Mouse (Mus musculus) megakaryocyte-erythroid progenitor cell, adult 5-6 weeks (primary cell): ENCODE measurements at regions not wholly inside any gene's neighbourhood (a gene's known extent, or its start where the extent isn't known, plus 50 kb on each side); places are given as distances from the start of the nearest gene placed in this dataset.

Experiments used
- ATAC-seq: replicated peaks from 2 replicates; pipeline ENCODE4 v1.8.0; 2016; ENCODE audit warnings: mild to moderate bottlenecking, inconsistent platforms; ENCODE audit not compliant: severe bottlenecking, poor library complexity, low FRiP score, low TSS enrichment

DNA sequence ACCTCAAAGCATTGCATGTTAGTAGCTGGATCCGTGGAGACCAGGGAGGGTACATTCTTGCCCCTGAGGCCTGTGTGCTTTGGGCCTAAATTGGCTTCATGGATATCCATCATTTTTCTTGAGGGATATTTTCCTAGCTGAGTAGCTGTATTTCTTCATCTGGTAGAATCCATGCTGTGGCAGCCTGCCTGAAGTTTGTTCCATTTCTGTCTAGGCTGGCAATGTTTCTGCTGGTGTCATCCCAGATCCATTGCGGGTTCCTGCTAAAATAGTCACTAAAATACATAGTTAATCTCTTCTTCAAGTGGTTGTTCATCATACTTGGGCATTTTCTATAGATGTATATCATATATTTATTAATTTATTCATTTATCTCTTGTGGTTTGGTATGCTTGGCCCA is 253.7 kb downstream of the Olfm4 start:
- ATAC-seq: no peak

DNA sequence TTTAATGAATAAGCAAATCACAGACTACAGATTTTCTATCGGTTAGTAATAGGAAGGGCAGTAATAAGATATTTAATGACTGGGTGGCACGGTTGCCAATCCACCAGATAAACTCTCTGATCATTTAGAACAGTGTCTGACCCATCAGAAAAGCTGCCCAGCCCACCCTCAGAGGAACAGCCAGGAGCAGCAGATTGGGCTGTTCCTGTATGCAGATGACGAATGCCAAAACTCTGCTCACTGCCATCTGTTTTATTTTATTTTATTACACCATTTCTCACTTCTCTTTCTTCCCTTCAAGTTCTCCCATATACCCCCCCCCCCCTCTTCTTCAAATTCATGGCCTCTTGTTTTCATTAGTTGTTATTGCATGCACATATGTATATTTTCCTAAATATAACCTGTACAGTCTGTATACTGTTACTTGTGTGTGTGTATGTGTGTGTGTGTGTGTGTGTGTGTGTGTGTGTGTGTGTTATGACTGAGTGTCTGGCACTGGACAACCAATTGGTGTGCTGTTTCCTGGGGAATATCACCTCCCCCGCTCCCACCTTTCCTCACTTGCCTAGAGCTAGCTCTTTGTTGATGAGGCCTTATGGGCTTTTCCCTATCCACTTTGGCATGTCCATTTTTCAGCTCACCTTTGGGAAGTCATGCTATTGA is 260.9 kb downstream of the Olfm4 start:
- ATAC-seq: no peak

DNA sequence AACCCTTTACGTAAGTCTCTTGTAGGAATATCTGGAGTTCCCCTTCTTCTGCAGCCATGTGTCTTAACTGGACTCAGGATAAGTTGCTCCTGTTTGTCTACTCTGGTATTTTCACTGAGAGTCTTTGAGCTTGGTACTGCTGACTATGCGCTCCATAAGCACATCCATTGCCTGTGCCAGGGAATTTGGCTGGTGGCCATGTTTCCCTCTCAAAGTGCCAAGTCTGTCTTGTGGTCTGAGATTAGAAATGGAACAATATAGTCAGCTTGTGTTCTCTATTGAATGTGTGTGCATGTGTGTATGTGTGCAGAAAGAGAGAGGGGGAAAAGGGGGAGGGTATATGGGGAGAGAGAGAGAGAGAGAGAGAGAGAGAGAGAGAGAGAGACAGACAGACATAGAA is 263.7 kb downstream of the Olfm4 start:
- ATAC-seq: no peak

DNA sequence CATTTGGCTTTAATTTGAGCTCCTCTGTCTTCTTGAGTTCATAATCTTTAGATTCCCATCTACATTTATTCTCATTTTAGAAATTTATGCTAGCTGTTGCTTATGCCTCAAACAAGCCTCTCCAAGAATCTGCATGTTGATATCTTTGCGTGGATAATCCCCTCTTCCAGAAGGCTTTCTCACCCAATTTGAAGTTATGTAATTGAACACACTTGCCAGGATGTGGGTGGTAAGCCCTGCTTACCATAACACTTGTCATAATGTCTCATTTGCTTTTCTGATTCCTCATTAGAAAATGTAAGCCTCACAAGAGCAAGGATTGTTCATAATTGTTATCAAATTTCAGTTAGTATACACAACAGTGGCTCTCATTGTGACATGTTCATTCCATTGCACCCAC is 266.0 kb downstream of the Olfm4 start:
- ATAC-seq: no peak

DNA sequence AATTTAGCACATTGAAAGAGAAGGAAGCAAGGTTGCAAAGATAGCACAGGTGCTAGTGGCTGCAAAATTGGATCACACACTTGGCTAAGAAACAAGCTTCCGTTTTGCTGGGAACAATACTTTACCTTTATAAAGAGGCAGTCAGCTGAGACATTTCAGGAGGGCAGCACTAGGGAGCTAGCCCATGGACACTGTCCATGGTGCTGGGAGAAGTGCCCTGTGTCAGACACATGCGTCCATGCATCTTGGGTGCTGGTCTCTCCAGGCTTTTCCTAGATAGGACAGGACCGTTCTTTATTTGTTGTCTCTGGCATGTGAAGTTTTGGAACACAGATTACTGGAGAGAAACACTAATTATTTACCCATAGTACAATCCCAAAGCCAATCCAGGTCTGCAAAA is 273.2 kb downstream of the Olfm4 start:
- ATAC-seq: no peak

DNA sequence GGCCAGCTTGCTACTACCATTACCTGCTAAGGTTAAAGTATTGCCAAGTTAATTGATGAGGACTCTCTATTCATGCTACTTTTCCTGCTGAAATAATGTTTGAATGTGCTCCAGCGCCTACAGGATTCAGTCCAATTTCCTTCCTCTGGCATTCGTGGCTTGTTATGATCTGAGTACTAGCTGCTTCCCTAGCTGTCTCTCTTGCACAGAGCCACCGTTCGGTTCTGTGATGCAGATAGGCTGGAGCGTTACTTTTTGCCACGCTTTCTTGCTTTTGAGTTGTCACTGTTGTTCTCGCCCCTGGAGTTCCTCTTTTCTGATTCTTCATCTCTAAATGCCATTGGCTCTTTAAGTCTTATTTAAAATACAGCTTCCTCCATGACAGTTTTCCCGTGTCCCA is 279.3 kb downstream of the Olfm4 start:
- ATAC-seq: no peak

DNA sequence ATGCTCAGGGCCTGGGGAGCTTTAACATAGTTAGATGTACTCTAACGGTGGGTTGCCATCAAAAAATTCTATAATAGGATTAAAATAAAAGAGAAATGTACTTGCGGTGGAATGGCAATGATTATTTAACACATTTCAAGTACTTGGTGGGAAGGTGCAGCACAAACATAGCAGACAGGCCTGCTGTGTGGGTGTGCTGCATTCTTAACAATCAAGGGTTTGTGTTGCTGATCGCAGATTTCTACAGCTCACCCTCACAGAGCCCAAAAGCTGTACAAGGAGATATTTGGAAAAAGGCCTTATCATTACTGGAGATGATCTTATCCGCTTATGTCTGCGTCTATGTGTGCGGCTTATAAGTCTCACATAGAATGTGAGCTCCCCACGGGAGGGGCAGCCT is 281.2 kb downstream of the Olfm4 start:
- no peak for ATAC-seq

DNA sequence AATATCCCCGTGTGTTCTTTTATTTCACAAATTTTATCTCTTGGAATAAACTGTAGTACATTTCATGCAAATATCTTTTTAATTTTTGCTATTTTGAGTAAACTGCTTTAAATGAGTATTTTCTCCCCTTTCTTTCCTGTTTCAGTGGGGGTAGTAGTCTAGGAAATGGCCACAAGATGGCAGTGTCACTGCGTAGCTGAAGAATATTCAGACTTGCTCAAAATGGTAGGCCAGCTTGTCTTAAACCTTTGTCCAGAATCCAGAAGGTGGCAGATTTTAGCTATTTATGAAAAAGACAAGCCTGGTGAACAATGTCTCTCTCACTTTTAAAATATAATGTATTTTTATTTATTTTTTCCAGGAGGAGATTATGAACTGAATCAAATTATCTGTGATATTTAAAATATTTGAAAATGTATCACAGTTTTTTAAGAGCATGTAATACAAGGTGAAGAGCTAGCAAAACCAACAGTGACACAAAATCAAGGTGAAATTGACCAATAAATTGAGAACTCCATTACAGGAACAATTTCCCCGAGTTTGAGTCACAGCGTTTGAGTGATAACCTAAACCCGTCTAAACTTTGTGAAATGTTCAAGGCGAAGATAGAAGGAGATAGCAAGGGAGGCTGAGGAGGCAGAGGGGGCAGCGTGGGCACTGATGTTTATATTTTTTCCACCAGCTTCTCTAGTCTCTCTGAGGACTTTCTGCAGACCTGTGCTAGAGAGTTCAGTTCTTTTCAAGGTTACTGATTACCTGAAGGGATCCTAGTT is 285.5 kb downstream of the Olfm4 start:
- ATAC-seq: no peak

DNA sequence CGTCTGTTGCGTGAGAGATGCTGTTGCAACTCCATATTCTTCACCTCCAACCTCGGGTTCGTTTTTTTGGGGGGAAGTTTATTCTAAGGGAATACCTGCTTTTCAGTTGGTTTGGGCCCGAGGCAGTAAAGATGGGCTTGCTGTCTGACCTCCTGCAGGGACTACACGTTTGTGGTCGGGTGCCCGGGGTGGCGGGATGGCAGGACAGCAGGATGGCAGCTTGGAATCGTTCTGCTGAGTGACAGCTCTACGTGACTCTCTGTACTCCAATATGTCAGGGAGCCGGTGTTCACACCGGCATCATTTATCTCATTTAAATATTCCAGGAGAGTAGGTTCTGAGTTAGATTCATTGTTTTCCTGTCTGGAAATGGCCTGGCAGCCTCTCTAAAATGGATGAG is 286.2 kb downstream of the Olfm4 start:
- no peak for ATAC-seq

DNA sequence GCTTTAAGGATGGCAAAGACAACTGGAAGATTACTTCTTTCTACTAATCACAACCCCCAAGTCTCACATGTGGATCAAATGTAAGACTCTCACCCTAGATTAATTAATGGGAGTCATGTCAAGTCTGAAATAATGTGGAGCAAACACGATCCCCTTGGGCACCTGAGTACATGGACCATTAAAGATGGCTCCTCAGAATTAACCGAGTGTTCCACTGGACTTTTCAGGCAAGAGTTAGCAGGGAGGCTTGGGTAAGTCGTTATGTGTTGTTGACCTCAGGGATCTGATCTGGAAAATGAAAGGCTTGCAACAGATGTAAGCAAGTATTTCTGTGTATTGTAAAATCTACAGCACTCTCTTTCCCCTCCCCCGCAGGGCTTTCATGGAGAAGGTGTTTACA is 296.3 kb downstream of the Olfm4 start:
- no peak for ATAC-seq

DNA sequence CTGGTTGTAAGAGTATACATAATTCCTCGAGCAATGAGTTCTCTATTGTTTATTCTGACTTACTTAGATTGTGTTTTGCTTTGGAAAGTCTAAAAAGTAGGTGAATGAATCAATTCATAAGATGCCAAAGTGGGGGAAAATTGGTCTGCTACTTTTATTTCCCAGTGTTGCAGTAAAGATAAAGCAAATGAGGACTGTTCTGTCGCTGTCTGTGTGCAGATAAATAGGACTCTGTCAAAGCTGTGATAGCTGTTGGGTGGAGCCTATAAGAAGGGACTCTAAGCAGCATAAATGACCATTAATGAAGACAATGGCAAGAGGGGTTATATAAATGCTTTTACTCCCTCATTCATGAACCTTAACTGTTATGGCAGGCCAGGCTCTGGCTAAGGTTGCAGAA is 299.8 kb downstream of the Olfm4 start:
- ATAC-seq: no peak

DNA sequence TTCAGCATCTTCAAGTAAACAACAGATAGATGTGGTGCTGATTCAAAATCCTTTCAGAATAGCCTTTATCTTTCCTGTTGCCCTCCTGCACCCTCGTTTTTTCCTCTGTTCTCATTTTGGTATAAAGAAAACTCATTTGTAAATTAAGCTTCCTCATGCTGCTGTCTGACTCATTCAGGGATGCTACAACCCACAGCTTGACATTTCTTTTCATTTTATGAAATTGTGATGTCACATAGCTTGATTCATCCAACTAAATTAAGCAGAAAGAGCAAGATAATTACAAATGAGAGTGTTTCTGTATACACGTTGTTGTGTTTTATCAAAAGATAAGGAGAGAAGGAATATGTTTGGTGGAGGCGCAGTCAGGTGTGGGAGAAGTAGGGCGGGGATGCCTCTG is 307.5 kb downstream of the Olfm4 start:
- ATAC-seq: no peak

DNA sequence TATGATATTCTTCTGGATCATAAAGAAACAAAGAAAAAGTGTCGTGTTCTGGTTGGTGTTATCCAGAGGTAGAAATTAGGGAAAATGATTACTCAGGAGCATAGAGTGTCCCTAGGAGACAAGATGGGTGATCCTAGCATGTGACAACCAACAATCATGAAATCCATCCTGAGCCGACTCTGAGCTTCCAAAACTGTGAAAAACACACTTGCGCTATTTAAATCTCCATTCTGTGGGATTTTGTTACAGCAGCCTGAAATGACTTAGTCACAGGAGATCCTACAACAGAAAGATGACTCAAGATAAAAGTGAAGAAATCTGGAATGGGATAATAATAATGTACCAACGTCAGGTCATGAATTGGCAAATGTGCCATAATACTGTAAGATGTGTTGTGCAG is 309.5 kb downstream of the Olfm4 start:
- ATAC-seq: no peak

DNA sequence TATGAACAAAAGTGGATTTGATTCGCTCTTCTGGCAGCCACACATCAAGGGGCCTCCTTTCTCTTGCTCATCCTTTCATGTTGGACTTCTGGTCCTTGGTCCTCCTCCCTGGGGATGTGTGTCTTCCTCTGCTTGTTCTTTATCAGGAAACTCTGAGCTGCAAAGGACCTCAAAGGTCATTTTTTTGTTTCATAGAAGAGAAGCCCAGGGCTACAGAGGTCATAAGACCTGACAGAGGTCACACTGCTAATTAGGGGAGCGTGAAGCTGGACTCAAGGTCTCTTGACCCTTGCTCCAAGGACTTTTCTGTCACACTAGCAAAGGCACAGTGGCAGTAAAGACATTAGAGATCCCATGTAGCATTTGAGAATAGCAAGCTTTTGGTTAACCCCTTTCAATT is 345.8 kb downstream of the Olfm4 start:
- no peak for ATAC-seq

DNA sequence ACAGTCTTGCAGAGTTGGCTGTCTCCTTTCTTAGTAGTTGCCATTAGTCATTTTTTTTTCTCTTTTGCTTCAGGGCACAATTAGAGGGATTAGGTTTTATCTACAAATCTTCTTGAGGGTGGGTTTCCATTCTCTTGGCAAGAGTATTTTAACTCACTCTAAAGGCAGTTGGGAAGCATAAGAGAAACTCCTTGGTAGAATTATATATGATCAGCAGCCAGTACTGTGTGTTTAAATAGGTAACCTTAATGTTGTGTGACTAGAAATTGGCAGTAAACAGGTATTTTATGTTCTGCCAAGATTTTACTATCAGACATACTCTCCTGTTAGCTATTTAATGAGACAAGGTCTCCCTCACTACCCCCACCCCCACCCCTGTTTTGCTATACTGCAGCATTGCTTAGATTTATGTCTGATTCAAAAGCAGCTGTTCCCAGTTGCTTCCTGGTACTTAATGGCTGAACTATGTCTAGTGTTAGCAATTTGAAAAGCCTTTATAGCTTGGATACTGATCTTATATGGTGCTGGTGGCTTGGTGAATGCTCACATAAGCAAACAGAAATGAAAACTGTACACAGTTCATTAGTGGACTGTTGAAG is 378.2 kb downstream of the Olfm4 start:
- no peak for ATAC-seq

DNA sequence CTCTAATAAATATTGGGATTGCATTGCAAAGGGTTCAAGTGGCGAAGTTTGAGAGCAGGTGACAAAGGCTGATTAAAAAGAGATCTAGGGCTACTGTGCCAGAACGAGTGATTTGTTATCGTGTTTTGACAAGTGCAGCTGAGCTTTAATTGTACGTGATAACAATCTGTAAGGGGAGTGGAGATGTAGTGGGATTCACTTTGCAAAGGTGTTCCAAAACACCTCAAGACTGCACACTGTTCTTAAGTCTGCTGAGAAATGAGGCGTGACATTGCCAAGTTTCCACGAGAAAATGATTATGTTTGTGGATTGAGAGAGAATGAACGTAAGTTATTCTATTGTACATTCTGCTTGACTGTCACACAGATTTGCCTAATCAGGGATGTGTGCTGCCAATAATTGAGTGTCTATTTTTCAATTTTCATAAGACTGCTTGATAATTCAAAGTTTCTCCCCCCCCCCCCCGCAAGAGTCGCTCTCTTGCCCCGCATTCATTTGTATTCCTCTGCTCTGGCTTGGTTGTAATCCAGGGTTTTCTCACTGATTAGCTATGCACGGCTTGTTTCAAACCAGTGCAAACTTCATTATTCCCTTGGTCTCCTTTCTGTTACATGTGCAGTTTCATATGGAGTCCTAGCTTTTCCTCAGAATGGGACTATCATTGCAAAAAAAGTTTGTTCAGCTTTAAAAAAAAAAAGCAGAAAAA is 385.7 kb downstream of the Olfm4 start:
- ATAC-seq: no peak

DNA sequence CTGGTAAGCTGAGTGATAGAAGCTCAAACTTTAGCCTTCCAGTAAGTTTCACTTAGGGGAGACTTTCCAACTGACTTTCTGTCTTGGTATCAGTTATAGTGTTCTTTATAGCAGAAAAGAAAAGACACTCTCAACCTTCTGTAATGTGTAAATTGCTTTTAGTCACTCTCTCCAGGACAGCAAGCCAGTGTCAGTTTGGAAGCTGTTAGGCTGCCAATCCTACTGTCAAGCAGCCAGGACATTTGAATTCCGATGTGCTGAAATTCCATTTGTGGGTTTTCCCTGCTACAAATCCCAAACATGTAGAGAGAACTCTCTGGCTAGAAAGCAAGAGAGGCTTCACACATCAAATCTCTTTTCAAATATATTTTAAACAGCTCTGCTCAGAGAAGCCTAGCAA is 390.4 kb downstream of the Olfm4 start:
- no peak for ATAC-seq

DNA sequence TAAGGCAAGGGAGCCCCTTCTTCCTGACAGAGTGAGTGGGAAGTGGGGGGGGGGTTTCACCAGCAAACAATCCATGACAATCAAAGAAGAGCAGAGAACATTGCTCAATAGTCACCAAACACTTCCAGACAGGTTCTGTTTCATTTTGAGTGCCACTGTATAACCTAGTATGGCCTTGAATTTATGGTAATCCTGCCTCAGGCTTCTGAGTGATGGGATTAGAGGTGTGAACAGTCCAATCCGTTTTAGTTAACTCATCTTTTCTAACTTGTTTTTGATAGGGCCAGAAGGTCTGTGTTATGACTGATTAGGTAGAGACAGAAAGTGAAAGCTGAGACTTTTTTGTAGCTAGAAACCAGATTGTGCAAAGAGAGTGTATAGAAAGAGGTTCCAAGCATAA is 393.2 kb downstream of the Olfm4 start:
- ATAC-seq: no peak

DNA sequence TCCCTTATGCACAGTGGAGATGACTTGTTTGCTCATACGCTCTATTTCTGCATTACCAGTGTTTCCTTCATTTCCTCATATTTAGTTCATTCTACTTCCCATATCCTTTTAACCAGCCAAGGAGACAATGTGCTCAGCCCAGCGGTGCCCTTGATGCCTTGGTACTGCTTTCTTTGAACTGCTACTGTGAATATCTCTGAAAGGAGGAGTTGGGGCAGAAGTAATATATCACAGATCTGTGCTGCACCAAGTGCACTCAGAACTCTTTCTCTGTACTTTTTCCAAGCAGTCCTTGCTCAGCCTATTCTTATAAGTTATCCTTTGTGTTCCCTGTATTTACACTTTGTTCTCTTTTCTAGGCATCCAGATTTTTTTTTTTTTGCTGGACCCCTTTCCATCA is 407.5 kb downstream of the Olfm4 start:
- ATAC-seq: no peak

DNA sequence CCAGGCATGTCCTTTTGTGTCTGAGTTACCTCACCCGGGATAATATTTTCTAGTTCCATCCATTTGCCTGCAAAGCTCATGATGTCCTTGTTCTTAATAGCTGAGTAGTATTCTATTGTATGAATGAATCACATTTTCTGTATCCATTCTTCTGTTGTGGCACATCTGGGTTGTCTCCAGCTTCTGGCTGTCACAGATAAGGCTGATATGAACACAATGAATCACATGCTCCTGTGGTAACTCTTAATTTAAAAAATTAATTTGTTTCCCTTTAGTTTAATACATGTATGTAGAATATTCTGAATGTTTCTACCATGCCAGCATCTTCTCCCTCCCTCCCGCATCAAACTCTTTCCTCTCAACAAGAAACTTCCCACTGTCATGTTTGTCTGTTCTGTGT is 424.4 kb downstream of the Olfm4 start:
- no peak for ATAC-seq
